In genomic region chr8:62250551-62250950, GRCm38 (mm10) we compare ENCODE assay signal across 19 mouse cellular contexts.
A peak's percentile ranks its signal among the peaks of the same experiment; 100 is the strongest.
DNase-seq lines count a peak whose midpoint lies in the region; ATAC-seq and TF ChIP-seq lines count a peak whose summit lies in the region.
"Had no signal": no experiment of that assay in that cellular context is flagged by ENCODE, and none has a peak within 500 bp of the region (broad histone marks: within the 10 kb centered on the region; RNA-seq: fewer than 3 reads in every experiment).

No protein-coding gene starts in this region.

- TF ChIP-seq EP300 in ES-Bruce4 (IDR thresholded peaks at IDR 0.05; ENCODE audit: insufficient read depth, low read depth, low read length) = no peak

- H3K27ac ChIP-seq in ES-Bruce4 (ENCODE audit: insufficient read depth, low read length) (no peak overlapping the region), ES-E14 (ENCODE audit: insufficient read depth, low read depth, low read length, poor library complexity, severe bottlenecking) (no peak overlapping the region)
- no peak overlapping the region for H3K27ac ChIP-seq in liver, embryonic 12.5 days
- H3K27ac ChIP-seq in hindbrain, embryonic 11.5 days (ENCODE audit: low read depth, low read length) = no peak overlapping the region
- no peak overlapping the region for H3K27ac ChIP-seq in cerebellum, adult 2 months (ENCODE audit: insufficient read depth, low read length)
- H3K27ac ChIP-seq: embryonic facial prominence, embryonic 10.5 days; embryonic facial prominence, embryonic 12.5 days; forebrain, embryonic 13.5 days; forebrain, embryonic 15.5 days had no signal

- peak overlapping the region; percentile 35; the same call in 1 of the 2 replicates for H3K9ac ChIP-seq in ES-Bruce4 (ENCODE audit: low read depth, poor library complexity, severe bottlenecking)
- no peak overlapping the region for H3K9ac ChIP-seq in ES-E14 (ENCODE audit: insufficient read depth, low read depth, low read length, poor library complexity, severe bottlenecking)
- no peak overlapping the region for H3K9ac ChIP-seq in liver, embryonic 12.5 days
- no peak overlapping the region for H3K9ac ChIP-seq in hindbrain, embryonic 11.5 days (ENCODE audit: low read depth, low read length)
- H3K9ac ChIP-seq: embryonic facial prominence, embryonic 12.5 days; forebrain, embryonic 13.5 days; forebrain, embryonic 15.5 days; forebrain, postnatal 0 days had no signal

- in situ Hi-C loops in ES-E14 (cut with MboI; ENCODE audit: low sequenced_read_pairs in 2 of 2, unreplicated experiment in 2 of 2) = no loop called here

- TF ChIP-seq POLR2A in ES-Bruce4 (IDR thresholded peaks at IDR 0.05; ENCODE audit: insufficient read depth, low read length) = no peak
- TF ChIP-seq POLR2A in cerebellum, adult 2 months (IDR thresholded peaks at IDR 0.05; ENCODE audit: borderline replicate concordance, insufficient read depth, low read length) = no peak

- H3K4me2 ChIP-seq in liver, embryonic 12.5 days = no peak overlapping the region
- H3K4me2 ChIP-seq in hindbrain, embryonic 11.5 days (replicated peaks; ENCODE audit: low read depth, low read length) = no peak overlapping the region
- H3K4me2 ChIP-seq: embryonic facial prominence, embryonic 12.5 days; forebrain, embryonic 13.5 days; forebrain, embryonic 15.5 days had no signal

- peak overlapping the region; percentile 28 for H3K4me3 ChIP-seq in ES-Bruce4 (ENCODE audit: low read depth, low read length)
- peak overlapping the region; percentile 39 to 56; a peak in 3 of 4 replicates for H3K4me3 ChIP-seq in ES-E14 (ENCODE audit: insufficient read depth in 1 of 2, low read depth in 1 of 2, low read length in 2 of 2, poor library complexity in 1 of 2, severe bottlenecking in 1 of 2)
- no peak overlapping the region for H3K4me3 ChIP-seq in liver, embryonic 12.5 days
- no peak overlapping the region for H3K4me3 ChIP-seq in hindbrain, embryonic 11.5 days (ENCODE audit: low read depth, low read length)
- H3K4me3 ChIP-seq in cerebellum, adult 2 months (replicated peaks; ENCODE audit: insufficient read depth, low read depth, low read length) = no peak overlapping the region
- H3K4me3 ChIP-seq: embryonic facial prominence, embryonic 10.5 days; embryonic facial prominence, embryonic 12.5 days; forebrain, embryonic 13.5 days; forebrain, embryonic 15.5 days had no signal

- WGBS in liver, embryonic 12.5 days (ENCODE audit: insufficient replicate concordance) = 73% methylated on average over 6 of the region's 6 CpGs
- 61% methylated on average over 5 of the region's 6 CpGs for WGBS in hindbrain, embryonic 11.5 days
- 85% methylated on average over 6 of the region's 6 CpGs for WGBS in cerebellum, adult 2 months

- no peak for TF ChIP-seq CTCF in ES-Bruce4 (IDR thresholded peaks at IDR 0.05; ENCODE audit: low read depth, low read length)
- no peak for TF ChIP-seq CTCF in cerebellum, adult 2 months (IDR thresholded peaks at IDR 0.05; ENCODE audit: borderline replicate concordance, insufficient read depth, low read depth, low read length)

- DNase-seq in ES-E14 (ENCODE audit: low read depth, low spot score) = peak; percentile 28
- DNase-seq in ZHBTc4 (ENCODE audit: low read depth, low spot score) = peak; percentile 67
- no peak for DNase-seq in hindbrain, embryonic 11.5 days (ENCODE audit: low spot score)
- DNase-seq in cerebellum, adult 2 months = no peak
- DNase-seq: adrenal gland, adult 2 months; adrenal gland, postnatal 10 days; adrenal gland, postnatal 25 days; cerebellum, adult 11 months; cerebellum, adult 18-20 months; cerebellum, adult 9-10 months; cerebellum, postnatal 10 days; cerebellum, postnatal 25 days; forebrain, postnatal 0 days had no signal

- H3K36me3 ChIP-seq in ES-Bruce4 (ENCODE audit: control insufficient read depth, insufficient read depth, low read length, poor library complexity, severe bottlenecking) = no peaks in the 10 kb centered on the region
- H3K36me3 ChIP-seq in ES-E14 (ENCODE audit: control insufficient read depth, insufficient read depth, low read length, poor library complexity, severe bottlenecking) = no peaks in the 10 kb centered on the region
- H3K36me3 ChIP-seq in liver, embryonic 12.5 days = no peaks in the 10 kb centered on the region
- no peaks in the 10 kb centered on the region for H3K36me3 ChIP-seq in hindbrain, embryonic 11.5 days (ENCODE audit: control insufficient read depth, insufficient read depth, low read length)
- H3K36me3 ChIP-seq: embryonic facial prominence, embryonic 10.5 days; embryonic facial prominence, embryonic 12.5 days; forebrain, embryonic 15.5 days had no signal

- no peaks in the 10 kb centered on the region; the same call in 1 of the 2 replicates for H3K9me3 ChIP-seq in ES-Bruce4 (replicated peaks; ENCODE audit: control insufficient read depth, insufficient read depth, low read length, poor library complexity, severe bottlenecking)
- no peaks in the 10 kb centered on the region for H3K9me3 ChIP-seq in ES-E14 (ENCODE audit: control insufficient read depth, insufficient read depth, low read depth, low read length)
- H3K9me3 ChIP-seq in liver, embryonic 12.5 days (replicated peaks) = no peaks in the 10 kb centered on the region
- no peaks in the 10 kb centered on the region for H3K9me3 ChIP-seq in hindbrain, embryonic 11.5 days (ENCODE audit: control insufficient read depth, low read length)
- H3K9me3 ChIP-seq: embryonic facial prominence, embryonic 10.5 days; embryonic facial prominence, embryonic 12.5 days; forebrain, embryonic 13.5 days; forebrain, embryonic 15.5 days had no signal

- H3K4me1 ChIP-seq in ES-Bruce4 (ENCODE audit: control insufficient read depth, insufficient read depth, low read length) (no peaks in the 10 kb centered on the region), ES-E14 (ENCODE audit: control insufficient read depth in 2 of 2, insufficient read depth in 2 of 2, low read length in 2 of 2, poor library complexity in 1 of 2) (no peaks in the 10 kb centered on the region)
- no peaks in the 10 kb centered on the region for H3K4me1 ChIP-seq in liver, embryonic 12.5 days
- no peaks in the 10 kb centered on the region for H3K4me1 ChIP-seq in hindbrain, embryonic 11.5 days (replicated peaks; ENCODE audit: control insufficient read depth, insufficient read depth, low read length)
- H3K4me1 ChIP-seq in cerebellum, adult 2 months (ENCODE audit: control insufficient read depth, insufficient read depth, low read length) = no peaks in the 10 kb centered on the region
- H3K4me1 ChIP-seq: embryonic facial prominence, embryonic 10.5 days; embryonic facial prominence, embryonic 12.5 days; forebrain, embryonic 13.5 days; forebrain, embryonic 15.5 days had no signal

- no peaks in the 10 kb centered on the region for H3K27me3 ChIP-seq in ES-Bruce4 (ENCODE audit: control insufficient read depth, insufficient read depth, low read length, poor library complexity, severe bottlenecking)
- H3K27me3 ChIP-seq in liver, embryonic 12.5 days (replicated peaks) = no peaks in the 10 kb centered on the region
- no peaks in the 10 kb centered on the region for H3K27me3 ChIP-seq in hindbrain, embryonic 11.5 days (ENCODE audit: control insufficient read depth, insufficient read depth, low read length)
- no peaks in the 10 kb centered on the region for H3K27me3 ChIP-seq in cerebellum, adult 2 months (ENCODE audit: control insufficient read depth, insufficient read depth, low read length)
- H3K27me3 ChIP-seq: embryonic facial prominence, embryonic 12.5 days; forebrain, embryonic 13.5 days; forebrain, embryonic 15.5 days had no signal

- no peak for ATAC-seq in liver, embryonic 12.5 days
- no peak for ATAC-seq in hindbrain, embryonic 11.5 days (ENCODE audit: low FRiP score)
- ATAC-seq: forebrain, embryonic 13.5 days; forebrain, embryonic 15.5 days; forebrain, postnatal 0 days had no signal

TF ChIP-seq in ES-E14, 5 proteins besides CTCF, POLR2A, EP300 and RAD21:
- TF ChIP-seq MAFK (IDR thresholded peaks at IDR 0.05; ENCODE audit: insufficient read depth, low read depth, low read length) (no peak), CHD2 (IDR thresholded peaks at IDR 0.05; ENCODE audit: low read depth, low read length) (no peak), ZC3H11A (IDR thresholded peaks at IDR 0.05; ENCODE audit: borderline replicate concordance, low read depth, low read length) (no peak), HCFC1 (IDR thresholded peaks at IDR 0.05; ENCODE audit: borderline replicate concordance, insufficient read depth, low read length) (no peak), ZNF384 (IDR thresholded peaks at IDR 0.05; ENCODE audit: low read depth, low read length) (no peak)
TF ChIP-seq in ES-E14: peak in this region for 0.

Comparison
In these comparisons a context has a peak if more than half of its experiments do, and no peak if none do; other contexts are left out.
1. H3K4me3 ChIP-seq: peak in ES-Bruce4 (single experiment) and ES-E14 (2 of 2); none in liver, embryonic 12.5 days (single experiment), hindbrain, embryonic 11.5 days (single experiment) and cerebellum, adult 2 months (single experiment).
2. DNase-seq: peak in ES-E14 (single experiment) and ZHBTc4 (single experiment); none in hindbrain, embryonic 11.5 days (single experiment) and cerebellum, adult 2 months (0 of 2).